Mouse (Mus musculus) T-helper 2 cell (primary cell): ENCODE measurements around the gene Tll1.

Experiments
- in situ Hi-C: fragments of 300-600 bp; cut with MboI, MseI; formaldehyde crosslinking; loops from one replicate; pipeline ENCODE4 v1.15.1; 2025; ENCODE audit warnings: high pct_unique_total_duplicates

Gene Tll1

DNA sequence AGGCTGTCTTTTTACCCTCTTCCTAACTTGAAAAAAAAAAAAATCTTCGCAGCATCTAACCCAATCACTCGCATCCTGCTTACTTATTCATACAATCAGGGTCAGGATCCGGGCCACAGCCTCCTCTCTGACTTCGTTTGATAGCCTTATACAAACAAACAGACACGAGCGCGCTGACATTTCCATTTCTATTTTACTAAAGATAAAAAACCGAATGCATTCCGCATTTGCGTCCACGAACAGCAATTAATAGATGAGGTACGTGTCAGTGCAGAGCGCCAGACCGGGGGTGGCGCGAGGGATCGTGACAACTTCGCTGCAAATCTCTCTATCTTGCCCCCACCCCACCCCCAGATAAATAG, at the start of gene Tll1:
Gene Tll1, minus strand, starts transcription at position 248 of the 362 bp plus-strand sequence.
- in situ Hi-C loops = no loop called here

DNA sequence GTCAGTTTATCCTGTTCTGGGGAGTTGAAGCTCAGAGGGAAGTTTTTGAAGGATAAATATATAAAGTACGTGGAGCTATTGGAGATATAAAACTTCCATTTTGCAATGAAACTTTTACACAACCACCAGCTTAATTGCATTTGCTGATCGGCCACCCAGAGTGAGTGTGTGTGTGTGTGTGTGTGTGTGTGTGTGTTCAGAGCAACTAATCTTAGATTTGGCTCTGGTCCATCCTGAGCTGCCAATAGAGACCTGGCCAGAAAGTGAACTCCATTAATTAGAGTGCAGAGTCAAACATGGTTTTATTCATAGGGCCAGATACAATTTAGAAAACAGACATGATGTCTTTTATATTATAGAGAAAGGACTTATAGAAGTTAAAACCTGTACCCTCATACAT, 32.6 kb upstream of the Tll1 start:
- in situ Hi-C loops = loop anchor here (25.0 kb wide), 1 partner anchor 876 kb away; no protein-coding TSS in a partner anchor

DNA sequence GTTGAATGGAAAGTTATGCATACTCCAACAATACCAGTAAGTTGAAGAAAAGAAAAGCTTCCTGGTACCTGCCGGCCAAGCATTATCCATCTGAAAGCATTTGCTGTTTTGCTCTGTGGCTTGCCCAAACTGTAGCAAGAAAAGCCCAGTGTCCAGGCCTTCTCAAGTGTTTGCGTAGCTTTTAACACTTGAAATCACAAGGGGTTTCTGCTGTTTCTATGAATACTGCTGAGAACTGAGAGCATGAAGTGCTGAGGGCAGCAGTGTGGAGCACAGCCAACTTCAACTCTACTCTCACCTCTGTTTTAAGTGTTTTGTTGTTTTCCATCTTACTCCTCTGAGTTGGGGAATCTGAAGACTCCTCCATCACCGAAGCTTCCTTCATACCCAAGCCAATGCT, 15.5 kb upstream of the Tll1 start:
- in situ Hi-C loops = no loop called here

DNA sequence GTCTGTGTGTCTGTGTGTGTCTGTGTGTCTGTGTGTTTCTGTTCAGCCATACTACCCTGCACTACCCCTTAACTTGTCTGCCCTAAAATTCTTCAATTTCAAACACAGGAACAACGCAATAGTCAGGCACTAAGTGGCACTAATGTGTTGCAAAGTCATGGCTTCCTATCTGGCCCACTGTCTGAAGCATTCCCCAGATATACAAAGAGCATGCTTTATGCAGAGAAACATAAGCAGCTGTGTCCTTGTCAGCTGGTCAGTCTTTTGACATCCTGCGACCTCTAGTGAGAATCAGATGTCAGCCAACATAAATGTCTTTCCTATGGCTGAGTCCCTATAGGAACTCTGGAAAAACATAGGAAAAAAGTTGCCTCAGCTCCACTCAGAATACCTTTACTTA, 11.6 kb upstream of the Tll1 start:
- in situ Hi-C loops = no loop called here

DNA sequence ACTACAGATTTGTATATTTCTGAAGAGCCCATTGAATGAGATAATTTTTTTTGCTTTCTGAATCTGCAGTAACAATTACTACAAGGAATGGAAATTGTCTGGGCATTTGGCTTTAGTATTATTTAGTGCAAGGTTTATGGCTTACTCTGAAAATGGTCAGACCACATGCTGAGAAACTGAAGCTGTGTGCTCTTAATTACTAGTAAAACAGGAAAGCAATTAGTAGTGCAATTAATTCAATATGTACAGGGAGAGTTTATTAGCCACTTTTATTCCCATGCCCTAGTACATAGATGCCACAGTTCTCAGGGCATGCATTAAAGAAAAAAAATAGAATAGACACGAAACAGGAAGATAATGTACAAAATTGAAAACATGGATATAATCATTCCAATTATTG, 10.2 kb upstream of the Tll1 start:
- in situ Hi-C loops = no loop called here

DNA sequence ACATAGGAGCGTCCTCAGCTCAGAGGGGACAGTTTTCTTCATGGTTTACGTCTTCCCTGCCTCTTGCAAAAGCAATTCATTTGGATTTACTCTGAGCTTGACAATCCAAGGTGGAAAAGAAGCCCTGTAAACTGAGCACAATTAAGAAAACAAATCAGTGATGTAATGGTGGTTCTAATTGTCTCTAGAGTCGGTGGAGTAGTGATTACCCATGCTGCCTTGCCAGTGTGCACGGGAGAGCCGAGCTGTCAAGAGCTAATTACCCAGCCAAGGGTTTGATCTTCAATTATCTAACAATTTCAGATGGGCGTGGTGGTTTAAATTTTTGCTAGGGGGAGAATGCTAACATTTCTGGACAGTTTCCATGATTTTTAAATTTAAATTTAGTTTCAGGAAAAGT, 9.3 kb upstream of the Tll1 start:
- in situ Hi-C loops = no loop called here

DNA sequence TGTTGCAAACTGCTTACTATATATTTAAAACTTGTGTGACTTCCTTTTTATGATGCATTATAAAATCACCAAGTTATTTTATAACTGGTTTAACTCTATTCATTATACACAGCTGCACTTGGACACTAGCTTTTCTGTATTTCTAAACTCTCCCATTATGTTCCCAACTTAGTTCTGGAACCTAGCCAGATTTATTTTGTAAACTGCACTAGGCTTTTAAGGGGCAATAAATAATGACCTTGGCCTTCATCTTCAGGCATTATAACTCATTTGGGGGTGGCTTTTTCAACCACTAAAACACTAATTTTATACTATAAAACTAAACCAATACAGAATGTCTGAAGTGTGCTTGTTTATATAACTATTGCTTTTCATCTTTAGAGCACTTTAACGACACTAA, 8.8 kb upstream of the Tll1 start:
- in situ Hi-C loops = no loop called here

DNA sequence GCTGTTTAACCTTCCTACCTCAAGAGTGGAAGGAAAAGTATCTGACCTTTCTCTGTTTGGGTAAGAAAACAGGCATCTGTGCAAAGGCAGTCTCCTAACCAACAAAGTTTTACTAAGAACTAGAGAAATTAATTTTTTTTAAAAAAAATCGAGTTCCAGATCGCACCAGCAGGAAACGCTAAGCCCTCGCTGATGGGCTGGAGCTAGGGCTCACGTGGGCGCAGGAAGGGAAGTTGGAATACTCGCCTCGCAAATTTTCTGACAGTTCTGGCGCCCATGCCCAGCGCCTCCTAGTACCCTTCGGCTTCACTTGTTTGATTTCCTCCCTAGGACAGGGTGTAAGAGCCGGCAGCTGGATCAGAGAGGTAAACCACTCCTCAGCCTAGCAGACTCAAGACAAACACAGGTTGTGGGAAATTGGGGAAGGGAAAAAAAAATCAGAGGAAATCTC, 365 bp upstream of the Tll1 start:
- in situ Hi-C loops = no loop called here

DNA sequence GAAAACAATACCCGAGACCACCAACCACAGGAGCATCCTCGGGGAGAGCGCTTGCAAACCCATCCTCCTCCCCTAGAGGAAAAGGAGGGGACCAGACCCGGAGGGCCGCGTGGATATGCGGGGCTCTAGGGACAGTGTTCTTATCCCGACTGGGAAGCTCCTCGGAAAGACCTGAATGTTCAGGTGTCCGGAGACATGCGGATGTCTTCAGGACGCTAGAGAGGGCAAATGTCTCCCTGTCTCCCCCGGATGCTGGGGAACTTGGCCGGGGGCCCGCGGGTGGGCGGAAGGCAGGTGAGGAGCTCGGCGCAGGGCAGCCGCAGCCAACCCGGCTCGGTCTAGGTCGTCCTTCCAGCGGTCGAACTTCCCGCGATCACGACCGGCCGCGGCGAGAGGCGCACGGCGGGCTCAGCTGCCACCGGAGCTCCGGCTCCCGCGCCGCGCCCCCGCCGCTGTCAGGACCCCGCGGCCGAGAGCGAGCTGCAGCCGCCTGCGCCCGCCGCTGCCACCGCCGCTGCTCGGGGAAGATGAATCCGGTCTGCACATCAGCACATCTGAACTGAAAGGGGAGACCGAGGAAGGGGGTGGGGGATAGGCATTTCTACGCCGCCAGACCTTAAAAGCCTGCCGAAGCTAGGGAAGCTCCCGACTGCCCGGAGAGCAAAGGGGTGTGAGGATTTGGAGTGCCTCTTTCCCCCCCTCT, 599 bp downstream of the Tll1 start:
- in situ Hi-C loops = no loop called here

DNA sequence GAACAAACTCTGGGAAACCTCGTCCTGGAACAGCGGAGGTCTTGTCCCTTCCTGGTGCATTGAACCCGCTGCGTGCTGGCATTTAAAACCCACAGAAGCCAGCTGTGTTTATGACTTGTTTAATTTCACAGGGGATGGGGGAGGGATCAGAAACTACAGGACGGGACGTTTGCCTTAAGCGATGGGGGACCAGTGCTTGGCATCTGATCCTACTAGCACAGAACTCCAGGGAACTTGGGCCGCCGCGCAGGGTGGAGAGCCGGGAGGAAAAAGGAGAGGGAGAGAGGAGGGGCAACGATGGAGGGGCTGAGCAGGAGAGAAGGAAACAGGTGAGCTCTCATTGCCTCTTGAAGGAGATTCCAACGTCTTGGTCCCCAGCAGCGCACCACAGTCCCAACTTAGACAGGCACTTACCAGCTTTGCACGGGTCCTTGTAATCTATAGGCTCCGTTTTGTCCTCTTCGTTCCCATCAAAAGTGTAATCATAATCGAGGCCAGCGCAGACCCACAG, 1.2 kb downstream of the Tll1 start:
- in situ Hi-C loops = no loop called here

DNA sequence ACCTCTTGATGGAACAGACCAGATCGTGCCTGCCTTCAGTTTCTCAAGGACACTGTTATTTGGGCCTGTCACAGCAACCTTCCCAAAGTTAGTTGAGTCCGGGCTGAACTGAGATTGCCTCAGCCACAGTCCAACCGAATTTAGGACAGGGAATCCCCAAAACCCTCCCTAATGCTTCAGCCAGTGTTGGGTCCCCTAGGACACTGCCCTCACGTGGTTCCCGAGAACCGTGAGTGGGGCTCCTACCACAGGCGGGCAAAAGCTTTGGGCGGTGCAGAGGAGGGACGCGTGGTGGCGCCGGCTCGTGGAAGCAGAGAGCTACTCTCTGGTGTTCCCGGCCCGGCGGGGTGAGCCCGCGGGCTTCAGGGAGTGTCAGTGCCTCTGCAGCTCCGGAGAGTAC, 1.9 kb downstream of the Tll1 start:
- in situ Hi-C loops = no loop called here

DNA sequence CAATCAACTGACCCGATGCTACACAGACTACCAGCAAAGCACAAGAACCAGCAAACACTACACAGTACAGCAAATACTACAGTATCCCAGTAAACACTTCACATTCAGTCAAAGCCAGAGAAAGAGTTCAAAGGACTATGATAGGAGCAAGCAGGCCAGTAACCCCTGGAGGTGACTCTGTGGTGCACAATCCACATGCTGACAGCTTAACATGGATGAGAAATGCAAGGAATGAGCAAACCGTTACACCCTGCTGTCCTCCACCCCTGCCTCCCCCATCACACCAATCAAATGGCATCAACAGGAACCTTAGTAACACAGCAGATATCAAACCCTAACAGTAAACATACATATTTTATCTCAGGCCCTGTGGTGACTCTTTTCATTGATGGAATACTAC, 7.7 kb downstream of the Tll1 start:
- in situ Hi-C loops = no loop called here

DNA sequence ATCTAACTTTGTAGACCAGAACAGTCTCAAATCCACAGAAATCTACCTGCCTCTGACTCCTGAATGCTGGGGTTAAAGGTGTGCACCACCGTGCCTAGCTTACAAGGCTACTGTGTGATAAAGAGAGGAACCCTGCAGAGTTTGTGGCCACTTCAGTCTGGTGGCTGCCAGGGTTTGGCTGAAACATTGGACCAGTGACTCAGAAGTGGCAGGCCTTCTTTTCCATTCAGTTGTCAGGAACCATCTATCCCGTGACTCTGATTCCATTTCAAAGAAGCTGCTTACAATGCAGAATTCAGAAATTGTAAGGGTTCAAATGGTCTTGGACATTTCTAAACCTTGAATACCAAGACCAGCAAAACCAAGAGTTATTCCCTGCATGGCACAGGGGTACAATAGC, 12.7 kb downstream of the Tll1 start:
- in situ Hi-C loops = no loop called here

DNA sequence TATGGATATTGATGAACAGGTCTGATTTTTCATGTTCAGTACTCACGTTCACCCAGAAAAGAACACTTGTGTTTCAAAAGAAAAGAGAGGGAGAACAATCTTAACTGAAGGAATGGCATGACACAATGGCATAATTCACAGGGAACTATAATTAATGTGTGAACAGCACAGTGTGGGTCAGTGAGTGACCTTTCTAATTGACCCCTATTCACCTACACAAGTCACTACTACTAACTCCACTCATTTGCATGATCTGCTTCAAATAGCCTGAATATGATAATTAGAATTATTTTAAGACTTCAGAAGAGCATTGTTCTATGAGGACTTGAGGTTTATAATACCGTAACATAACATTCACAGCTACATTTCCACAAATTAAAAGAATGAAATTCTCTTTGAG, 18.2 kb downstream of the Tll1 start:
- in situ Hi-C loops = no loop called here

DNA sequence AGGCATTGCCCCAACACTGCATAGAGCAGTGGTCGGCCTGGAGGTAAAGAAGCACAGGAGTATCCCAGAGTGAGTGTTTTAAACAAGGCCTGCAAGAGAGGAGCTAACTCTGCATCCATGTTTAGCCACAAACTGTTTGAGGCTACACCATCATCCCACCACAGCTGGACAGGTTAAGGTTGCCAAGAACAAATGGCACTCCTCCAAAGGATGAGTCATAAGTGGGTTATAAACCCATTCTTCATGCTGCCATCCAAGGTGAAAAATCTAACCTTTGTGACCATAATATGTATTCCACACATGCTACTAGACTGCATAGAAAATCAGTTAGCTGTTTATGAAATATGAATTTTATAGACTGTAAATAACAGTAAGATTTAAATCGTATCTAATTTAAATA, 29.1 kb downstream of the Tll1 start:
- in situ Hi-C loops = no loop called here

DNA sequence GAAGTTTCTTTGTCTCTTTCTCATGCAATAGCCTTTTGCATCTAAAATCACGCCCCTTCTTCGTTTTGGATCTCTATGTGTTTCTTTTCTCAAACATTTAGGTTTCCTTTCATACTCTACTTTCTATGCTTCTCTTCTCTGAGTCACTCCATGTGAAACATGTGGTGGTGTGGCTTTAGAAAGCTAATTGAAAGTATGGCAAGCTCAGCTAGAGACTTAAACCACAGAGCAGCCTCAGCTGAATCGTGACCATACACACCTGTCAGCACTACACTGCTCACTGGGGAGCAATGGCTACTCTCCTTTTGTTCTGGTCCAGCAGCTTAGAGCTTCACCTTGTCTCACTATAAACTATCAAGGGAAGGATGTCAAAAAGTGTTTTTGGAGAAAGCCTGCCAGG, 31.2 kb downstream of the Tll1 start:
- in situ Hi-C loops = no loop called here

DNA sequence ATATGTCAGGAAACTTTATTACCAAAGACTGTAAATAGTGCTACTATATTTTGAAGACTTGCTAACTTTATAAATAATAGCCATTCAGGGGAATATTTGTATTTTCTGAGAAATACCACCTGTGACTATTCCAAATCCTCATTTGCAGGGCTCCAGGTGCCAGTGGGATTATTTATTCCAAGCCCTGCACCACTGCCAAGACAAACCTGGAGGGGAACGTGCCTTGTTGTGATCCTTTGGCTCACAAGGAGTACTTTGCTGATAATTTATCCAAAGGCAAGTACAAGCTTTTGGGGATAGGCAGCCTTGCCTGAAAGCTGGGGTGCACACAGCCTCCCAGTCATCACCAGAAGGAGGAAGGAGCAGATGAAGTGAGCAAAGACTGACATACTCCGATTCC, 32.3 kb downstream of the Tll1 start:
- in situ Hi-C loops = no loop called here

DNA sequence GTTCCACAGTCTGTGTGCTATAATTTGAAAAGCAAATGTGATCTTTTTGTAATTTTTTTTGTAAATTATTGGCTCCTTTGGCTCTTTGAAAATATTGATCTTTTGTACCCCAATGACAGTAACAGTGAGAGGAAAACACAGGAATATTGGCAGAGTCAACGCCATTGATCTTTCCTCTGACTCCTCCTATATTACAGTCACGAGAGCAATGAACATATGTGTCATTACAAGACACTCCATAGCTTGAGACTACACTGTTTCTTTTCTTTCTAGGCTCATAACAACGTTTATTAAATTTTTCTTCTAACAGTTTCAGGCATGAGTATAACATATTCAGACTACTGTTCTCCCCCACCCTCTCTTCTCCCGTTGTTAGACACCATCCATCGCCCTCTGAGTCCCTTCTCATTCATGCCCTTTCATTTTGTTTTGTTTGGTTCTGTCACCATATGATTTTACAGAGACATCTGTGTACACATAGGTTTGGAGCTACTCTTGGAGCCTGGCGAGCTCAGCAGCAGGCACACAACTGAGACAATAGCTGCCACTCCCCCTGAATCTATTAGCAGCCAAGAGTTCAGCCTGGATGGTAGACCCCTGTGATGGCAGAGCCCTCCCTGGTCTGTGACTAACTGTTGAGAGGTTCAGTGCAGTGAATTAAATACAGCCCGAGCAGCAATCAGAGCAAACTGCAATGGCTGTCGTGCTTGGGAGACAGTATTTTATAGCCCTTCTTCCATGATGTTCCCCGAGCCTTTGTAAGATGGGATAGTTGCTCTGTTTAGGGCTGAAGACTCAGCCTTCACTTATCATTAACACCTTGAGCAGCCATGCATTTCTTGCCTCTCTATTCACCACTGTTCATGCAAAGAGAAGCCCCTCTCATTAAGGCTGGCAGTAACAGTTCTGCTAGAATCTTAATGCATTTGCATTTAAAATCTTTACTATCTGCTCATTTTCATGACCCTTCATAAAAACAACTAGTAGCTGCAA, 52.9 kb downstream of the Tll1 start:
- in situ Hi-C loops = no loop called here

DNA sequence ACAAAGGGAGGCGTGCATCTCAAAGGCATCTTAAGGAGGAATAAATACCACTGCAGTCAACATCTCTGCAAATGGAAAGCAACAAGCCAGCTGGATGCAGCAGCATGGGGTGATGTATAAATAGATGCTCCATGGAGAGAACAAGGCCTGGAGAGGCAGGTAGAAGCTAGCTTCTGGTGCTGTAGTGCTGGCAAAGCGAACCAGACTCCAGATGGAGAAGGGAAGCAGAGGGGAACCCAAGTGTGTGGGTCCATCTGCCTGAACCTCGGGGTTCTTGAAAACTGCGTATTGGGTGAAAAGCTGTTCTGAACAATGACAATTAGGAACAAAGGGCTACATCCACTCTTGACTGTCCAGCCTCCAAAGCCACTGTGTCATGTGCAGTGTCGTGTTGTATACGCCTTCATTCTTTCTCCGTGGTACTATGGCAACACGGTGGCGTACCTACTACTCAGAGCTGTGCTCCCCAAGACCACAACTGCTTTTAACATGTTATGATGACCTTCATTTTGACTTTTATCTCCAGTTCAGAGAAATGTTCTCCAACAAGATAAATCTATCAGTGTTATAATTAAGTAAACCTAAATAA, 53.8 kb downstream of the Tll1 start:
- in situ Hi-C loops = no loop called here

DNA sequence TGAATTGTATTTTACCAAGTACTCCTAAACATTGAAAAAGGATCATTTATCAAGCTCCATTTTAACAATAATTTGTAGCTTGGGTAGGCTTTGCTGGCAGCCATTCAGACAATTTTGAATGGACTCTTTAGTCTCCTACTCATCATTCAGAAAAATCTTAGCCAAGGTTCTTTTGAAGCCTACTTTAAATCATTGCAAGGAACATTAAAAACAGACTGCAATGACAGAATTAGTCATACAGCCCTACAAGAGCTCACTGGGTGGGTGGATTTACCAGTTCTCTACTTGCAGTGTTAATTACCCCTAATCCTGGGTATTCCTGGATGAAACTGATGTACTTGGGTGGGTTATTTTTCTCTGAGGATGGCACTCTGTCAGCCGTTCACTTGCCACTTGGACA, 69.5 kb downstream of the Tll1 start:
- in situ Hi-C loops = no loop called here

DNA sequence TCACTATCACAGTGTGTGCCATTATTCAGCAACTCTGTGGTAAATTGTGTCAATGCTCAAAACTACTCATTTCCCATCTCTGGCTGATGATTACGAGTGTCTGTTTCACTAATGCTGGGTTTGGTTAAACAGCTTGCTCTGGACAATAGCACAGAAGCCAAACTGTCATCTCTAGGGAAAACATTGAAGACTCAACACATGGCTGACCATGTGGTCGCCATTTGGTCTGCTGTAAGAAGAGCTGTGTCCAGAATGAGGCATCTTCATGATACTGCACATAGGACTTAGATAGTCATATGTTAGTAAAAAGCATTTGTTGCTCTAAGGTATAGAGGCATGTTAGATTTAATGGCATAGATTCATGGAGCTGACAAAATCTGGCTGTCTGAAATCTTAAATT, 98.9 kb downstream of the Tll1 start:
- in situ Hi-C loops = no loop called here

DNA sequence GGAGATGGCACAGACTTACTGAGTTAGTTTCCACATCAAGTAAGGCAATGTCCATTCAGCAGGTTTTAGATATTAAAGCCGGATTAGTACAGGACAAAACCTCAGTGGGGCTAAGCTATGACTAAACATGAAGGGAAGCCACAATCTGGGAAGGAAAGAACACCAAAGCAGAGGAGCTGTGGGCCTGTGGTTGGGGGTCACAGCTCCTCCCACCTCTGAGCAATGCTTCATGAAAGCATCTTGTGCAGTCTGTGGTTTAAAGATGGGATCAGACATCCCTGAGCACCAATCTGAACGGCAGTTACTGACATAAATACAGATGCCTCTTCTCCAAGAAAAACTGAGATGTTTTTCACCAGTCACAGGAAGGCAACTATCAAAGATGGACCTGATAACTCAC, 132.7 kb downstream of the Tll1 start:
- in situ Hi-C loops = no loop called here
